Mouse (Mus musculus) small intestine, adult 2 months (tissue): Measurements from ENCODE around the gene Olfr826.

Source experiments
- CTCF ChIP-seq: fragments of 200-500 bp; IDR thresholded peaks from 2 replicates; pipeline ENCODE4 v1.5.1; 2012; ENCODE audit warnings: low read depth, mild to moderate bottlenecking, control low read depth, inconsistent platforms, low read length, moderate library complexity, mixed read lengths; ENCODE audit not compliant: insufficient replicate concordance, insufficient read length; ENCODE audit errors: extremely low read depth
- POLR2A ChIP-seq: fragments of 200-500 bp; IDR thresholded peaks from 2 replicates; pipeline ENCODE4 v1.6.1; 2012; ENCODE audit warnings: low read depth, mild to moderate bottlenecking, control low read depth, inconsistent platforms, low read length, moderate library complexity

DNA sequence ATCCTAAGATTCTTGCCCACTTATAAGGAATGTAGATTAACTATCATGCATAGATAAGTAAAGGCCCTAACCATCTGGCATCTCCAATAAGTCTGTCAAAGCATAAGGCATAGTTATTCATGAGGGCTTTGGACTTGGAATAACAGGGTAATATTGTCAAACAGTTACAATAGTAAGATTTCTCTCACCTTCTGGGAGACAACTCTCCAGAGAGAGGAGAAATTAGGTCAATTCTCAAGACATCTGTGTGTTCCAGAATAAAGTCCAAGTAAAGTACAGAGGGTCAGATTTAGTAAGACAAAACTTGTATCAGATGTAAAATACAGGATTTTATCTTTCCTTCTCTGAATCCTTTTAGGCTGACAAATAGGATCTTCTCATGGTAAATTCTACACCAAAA, 17.3 kb downstream of the Olfr826 start, which contains the start of gene Olfr825:
- TF ChIP-seq CTCF (no peak), POLR2A (no peak)
